Mouse (Mus musculus) hindbrain, embryonic 15.5 days (tissue): ENCODE measurements around the gene Car5a. TPM values are rescaled to one million over a fixed set of nuclear protein-coding genes. Genes with fewer than 3 reads are reported as not detected.

Experiments used
- ATAC-seq: fragments of 200-750 bp; cut with Nextera tagmentation; 2 replicates; pipeline ENCODE4 v1.8.0; 2017; ENCODE audit warnings: low read depth, moderate number of reproducible peaks, moderate TSS enrichment; ENCODE audit not compliant: low FRiP score
- H3K27ac ChIP-seq: fragments of 300-500 bp; sonication (generic); replicated peaks from 2 replicates; pipeline ENCODE4 v1.5.1; 2015; ENCODE audit warnings: mild to moderate bottlenecking, inconsistent platforms
- H3K27me3 ChIP-seq: fragments of 300-500 bp; sonication (generic); 2 replicates; pipeline ENCODE4 v1.6.1; 2015; ENCODE audit warnings: control low read depth, inconsistent platforms
- H3K36me3 ChIP-seq: fragments of 300-500 bp; sonication (generic); 2 replicates; pipeline ENCODE4 v1.6.1; 2015; ENCODE audit warnings: control low read depth, inconsistent platforms
- H3K4me1 ChIP-seq: fragments of 300-500 bp; sonication (generic); replicated peaks from 2 replicates; pipeline ENCODE4 v1.6.1; 2015; ENCODE audit warnings: control low read depth, inconsistent platforms
- H3K4me2 ChIP-seq: fragments of 300-500 bp; sonication (generic); 2 replicates; pipeline ENCODE4 v1.6.1; 2015; ENCODE audit warnings: moderate library complexity, mild to moderate bottlenecking, inconsistent platforms
- H3K4me3 ChIP-seq: fragments of 300-500 bp; sonication (generic); 2 replicates; pipeline ENCODE4 v1.5.1; 2015; ENCODE audit warnings: mild to moderate bottlenecking, inconsistent platforms
- H3K9ac ChIP-seq: fragments of 300-500 bp; sonication (generic); 2 replicates; pipeline ENCODE4 v1.6.1; 2015; ENCODE audit warnings: inconsistent platforms
- H3K9me3 ChIP-seq: fragments of 300-500 bp; sonication (generic); 2 replicates; pipeline ENCODE4 v1.6.1; 2016; ENCODE audit warnings: control low read depth, inconsistent platforms
- WGBS: fragments of 180-500 bp; shearing (Covaris S2); methylation state at CpG from one replicate; pipeline ENCODE4 v1.1.7; 2015; 5-methylcytosine and 5-hydroxymethylcytosine counted together
- polyA plus RNA-seq: library from polyadenylated mRNA; unstranded; fragments of >200 nt; fragmentation: Nextera tagmentation; extraction: Ambion mirVana; gene quantifications from 2 replicates; pipeline ENCODE4 v1.2.1, GENCODE M21; 2015

The Car5a gene
- polyA plus RNA-seq, 1 experiment from 2014 or later: 0.36 TPM

- H3K27ac ChIP-seq: no peak overlapping the region
- peaks cover 12% of the 10 kb centered on the region for H3K4me1 ChIP-seq
- no peaks in the 10 kb centered on the region for H3K36me3 ChIP-seq
- H3K27me3 ChIP-seq: no peaks in the 10 kb centered on the region
- no peak overlapping the region for H3K9ac ChIP-seq
- no peak for ATAC-seq
- H3K9me3 ChIP-seq: no peaks in the 10 kb centered on the region
- no peak overlapping the region for H3K4me2 ChIP-seq
- H3K4me3 ChIP-seq: no peak overlapping the region
- WGBS: 89% methylated on average over 4 of the region's 4 CpGs
Measured at GRCm38 (mm10) chr8:121930047-121930446, 14.7 kb downstream of the Car5a start.

- WGBS: 42% methylated on average over 8 of the region's 8 CpGs
- H3K9ac ChIP-seq: no peak overlapping the region
- H3K4me1 ChIP-seq: no peaks in the 10 kb centered on the region
- no peak overlapping the region for H3K4me2 ChIP-seq
- H3K27ac ChIP-seq: no peak overlapping the region
- H3K27me3 ChIP-seq: no peaks in the 10 kb centered on the region
- no peaks in the 10 kb centered on the region for H3K36me3 ChIP-seq
- no peak overlapping the region for H3K4me3 ChIP-seq
- no peak for ATAC-seq
- H3K9me3 ChIP-seq: no peaks in the 10 kb centered on the region
Measured at GRCm38 (mm10) chr8:121927316-121927715, 17.4 kb downstream of the Car5a start.

- Histone ChIP-seq H3K4me2 (no peak overlapping the region), H3K4me3 (no peak overlapping the region), H3K9ac (no peak overlapping the region), H3K9me3 (no peaks in the 10 kb centered on the region), H3K4me1 (no peaks in the 10 kb centered on the region), H3K36me3 (no peaks in the 10 kb centered on the region), H3K27me3 (no peaks in the 10 kb centered on the region), H3K27ac (no peak overlapping the region)
- WGBS: 70% methylated on average over 8 of the region's 8 CpGs
- ATAC-seq: no peak
Measured at GRCm38 (mm10) chr8:121926266-121926665, 18.4 kb downstream of the Car5a start.

- no peaks in the 10 kb centered on the region for H3K4me1 ChIP-seq
- no peaks in the 10 kb centered on the region for H3K27me3 ChIP-seq
- WGBS: 30% methylated on average over 10 of the region's 10 CpGs
- H3K9me3 ChIP-seq: no peaks in the 10 kb centered on the region
- no peak overlapping the region for H3K4me2 ChIP-seq
- ATAC-seq: peak; percentile 23; the same call in 1 of the 2 replicates
- H3K36me3 ChIP-seq: no peaks in the 10 kb centered on the region
- no peak overlapping the region for H3K4me3 ChIP-seq
- no peak overlapping the region for H3K9ac ChIP-seq
- no peak overlapping the region for H3K27ac ChIP-seq
Measured at GRCm38 (mm10) chr8:121925624-121926023, 19.1 kb downstream of the Car5a start.

- ATAC-seq: no peak
- Histone ChIP-seq H3K9ac (no peak overlapping the region), H3K27me3 (no peaks in the 10 kb centered on the region), H3K9me3 (no peaks in the 10 kb centered on the region), H3K27ac (no peak overlapping the region), H3K4me2 (no peak overlapping the region), H3K4me3 (no peak overlapping the region), H3K4me1 (no peaks in the 10 kb centered on the region), H3K36me3 (no peaks in the 10 kb centered on the region)
- 90% methylated on average over 5 of the region's 5 CpGs for WGBS
Measured at GRCm38 (mm10) chr8:121924681-121925080, 20.0 kb downstream of the Car5a start.

GRCm38 (mm10) chr8:121922101-121922500 is 22.6 kb downstream of the Car5a start:
- WGBS: 66% methylated on average over 8 of the region's 8 CpGs
- H3K36me3 ChIP-seq: no peaks in the 10 kb centered on the region
- H3K4me3 ChIP-seq: no peak overlapping the region
- no peaks in the 10 kb centered on the region for H3K4me1 ChIP-seq
- no peak overlapping the region for H3K9ac ChIP-seq
- no peak overlapping the region for H3K4me2 ChIP-seq
- H3K9me3 ChIP-seq: no peaks in the 10 kb centered on the region
- no peaks in the 10 kb centered on the region for H3K27me3 ChIP-seq
- ATAC-seq: peak; percentile 68
- H3K27ac ChIP-seq: peak overlapping the region; percentile 16; the same call in 1 of the 2 replicates

GRCm38 (mm10) chr8:121921582-121921981 is 23.1 kb downstream of the Car5a start:
- no peaks in the 10 kb centered on the region for H3K9me3 ChIP-seq
- no peak overlapping the region for H3K4me3 ChIP-seq
- H3K9ac ChIP-seq: no peak overlapping the region
- H3K36me3 ChIP-seq: no peaks in the 10 kb centered on the region
- H3K27me3 ChIP-seq: no peaks in the 10 kb centered on the region
- ATAC-seq: no peak; the same call in 1 of the 2 replicates
- no peak overlapping the region for H3K4me2 ChIP-seq
- 66% methylated on average over 8 of the region's 8 CpGs for WGBS
- H3K4me1 ChIP-seq: no peaks in the 10 kb centered on the region
- H3K27ac ChIP-seq: peak overlapping the region; percentile 16

- Histone ChIP-seq H3K27me3 (no peaks in the 10 kb centered on the region), H3K4me2 (no peak overlapping the region), H3K4me1 (no peaks in the 10 kb centered on the region), H3K9me3 (no peaks in the 10 kb centered on the region), H3K9ac (no peak overlapping the region), H3K27ac (no peak overlapping the region), H3K36me3 (no peaks in the 10 kb centered on the region), H3K4me3 (no peak overlapping the region)
- WGBS: 43% methylated on average over 3 of the region's 3 CpGs
- no peak for ATAC-seq
Measured at GRCm38 (mm10) chr8:121919731-121920130, 25.0 kb downstream of the Car5a start.

GRCm38 (mm10) chr8:121919158-121919557 is 25.5 kb downstream of the Car5a start:
- no peaks in the 10 kb centered on the region for H3K9me3 ChIP-seq
- no peak for ATAC-seq
- H3K27me3 ChIP-seq: no peaks in the 10 kb centered on the region
- WGBS: 55% methylated on average over 4 of the region's 4 CpGs
- no peak overlapping the region for H3K27ac ChIP-seq
- no peaks in the 10 kb centered on the region for H3K4me1 ChIP-seq
- no peak overlapping the region for H3K4me3 ChIP-seq
- H3K4me2 ChIP-seq: no peak overlapping the region
- no peak overlapping the region for H3K9ac ChIP-seq
- H3K36me3 ChIP-seq: no peaks in the 10 kb centered on the region

- Histone ChIP-seq H3K27me3 (no peaks in the 10 kb centered on the region; the same call in 1 of the 2 replicates), H3K27ac (0 out of 2 replicates have a peak overlapping the region, but pooled peaks have one; percentile 27), H3K36me3 (no peaks in the 10 kb centered on the region), H3K9me3 (no peaks in the 10 kb centered on the region), H3K4me3 (no peak overlapping the region), H3K4me1 (no peaks in the 10 kb centered on the region), H3K4me2 (no peak overlapping the region), H3K9ac (no peak overlapping the region)
- no peak for ATAC-seq
- WGBS: 75% methylated on average over 8 of the region's 8 CpGs
Measured at GRCm38 (mm10) chr8:121913378-121913777, 31.3 kb downstream of the Car5a start.

- 71% methylated on average over 3 of the region's 3 CpGs for WGBS
- no peak for ATAC-seq
- Histone ChIP-seq H3K4me2 (no peak overlapping the region), H3K36me3 (no peaks in the 10 kb centered on the region), H3K27me3 (no peaks in the 10 kb centered on the region; the same call in 1 of the 2 replicates), H3K27ac (peak overlapping the region; percentile 39; the same call in 1 of the 2 replicates), H3K9me3 (no peaks in the 10 kb centered on the region), H3K4me3 (no peak overlapping the region), H3K9ac (no peak overlapping the region), H3K4me1 (peaks cover 4% of the 10 kb centered on the region)
Measured at GRCm38 (mm10) chr8:121912831-121913230, 31.9 kb downstream of the Car5a start.

- Histone ChIP-seq H3K4me2 (no peak overlapping the region), H3K27me3 (no peaks in the 10 kb centered on the region; the same call in 1 of the 2 replicates), H3K9ac (no peak overlapping the region), H3K27ac (0 out of 2 replicates have a peak overlapping the region, but pooled peaks have one; percentile 34), H3K9me3 (no peaks in the 10 kb centered on the region), H3K4me3 (no peak overlapping the region), H3K4me1 (peaks cover 6% of the 10 kb centered on the region), H3K36me3 (no peaks in the 10 kb centered on the region)
- WGBS: 66% methylated on average over 7 of the region's 7 CpGs
- ATAC-seq: no peak
Measured at GRCm38 (mm10) chr8:121911987-121912386, 32.7 kb downstream of the Car5a start.

GRCm38 (mm10) chr8:121911400-121911799 is 33.3 kb downstream of the Car5a start:
- no peak overlapping the region for H3K9ac ChIP-seq
- peaks cover 11% of the 10 kb centered on the region for H3K4me1 ChIP-seq
- 0 out of 2 replicates have a peak overlapping the region, but pooled peaks have one; percentile 34 for H3K27ac ChIP-seq
- no peak for ATAC-seq
- no peaks in the 10 kb centered on the region for H3K36me3 ChIP-seq
- H3K4me3 ChIP-seq: no peak overlapping the region
- no peak overlapping the region for H3K4me2 ChIP-seq
- WGBS: 92% methylated on average over 6 of the region's 6 CpGs
- H3K27me3 ChIP-seq: no peaks in the 10 kb centered on the region; the same call in 1 of the 2 replicates
- no peaks in the 10 kb centered on the region for H3K9me3 ChIP-seq
